Comparison of ENCODE assay signal across 26 mouse cellular contexts in genomic region chrX:53699225-53699624, GRCm38 (mm10). TPM values are rescaled to one million over a fixed set of nuclear protein-coding genes. Genes with fewer than 3 reads are reported as not detected.
A peak's percentile ranks its signal among the peaks of the same experiment; 100 is the strongest.
DNase-seq lines count a peak whose midpoint lies in the region; ATAC-seq and TF ChIP-seq lines count a peak whose summit lies in the region.
"Had no signal": no experiment of that assay in that cellular context is flagged by ENCODE, and none has a peak within 500 bp of the region (broad histone marks: within the 10 kb centered on the region; RNA-seq: fewer than 3 reads in every experiment).

No protein-coding gene starts in this region.

- intact Hi-C loops in left cerebral cortex, adult 2 months (cut with DNase I), result no loop called here

- ATAC-seq in frontal cortex, adult (ENCODE audit: low TSS enrichment), result peak; percentile 83
- ATAC-seq: activated CD4-positive, CD25-positive, alpha-beta regulatory T cell, adult 4 months; CD4-positive, CD25-positive, alpha-beta regulatory T cell, adult 4 months; Patski had no signal

- TF ChIP-seq CTCF in left cerebral cortex, adult 2 months (IDR thresholded peaks at IDR 0.05), result no peak

- no peak for DNase-seq in frontal cortex, postnatal 14 days (ENCODE audit: low spot score in 2 of 2)
- DNase-seq in left cerebral cortex, adult 18-20 months (ENCODE audit: low spot score in 2 of 2), result peak; percentile 2 to 6
- no peak for DNase-seq in left cerebral cortex, adult 2 months (ENCODE audit: extremely low spot score in 1 of 2, low spot score in 2 of 2)
- peak; percentile 10 for DNase-seq in right cerebral cortex, adult 18-20 months
- DNase-seq in right cerebral cortex, postnatal 4 days, result no peak
- peak; percentile 49 for DNase-seq in brain, adult 2 months (ENCODE audit: low read depth, low spot score)
- DNase-seq in lung, postnatal 4 days, result no peak
- DNase-seq: adrenal gland, adult 2 months; adrenal gland, adult 8-10 months; adrenal gland, postnatal 10 days; adrenal gland, postnatal 14 days; adrenal gland, postnatal 25 days; adrenal gland, postnatal 36 days; B cell, adult 2 months; cerebellum, adult 11 months; cerebellum, adult 11-12 months; cerebellum, adult 18-20 months had no signal

- no peak overlapping the region for H3K4me3 ChIP-seq in left cerebral cortex, adult 2 months

- H3K27ac ChIP-seq in left cerebral cortex, adult 2 months, result no peak overlapping the region

RNA-seq across cellular contexts. Expression of gene 4930502E18Rik, which starts 25.4 kb away (rescaled TPM):
- total RNA-seq in left cerebral cortex, adult 18-20 months (2021), result under 1 TPM in 1 of 2 experiments, not detected in 1; 0.35 TPM
- total RNA-seq in left cerebral cortex, adult 2 months (2021), result under 1 TPM in 1 of 2 experiments, not detected in 1; 0.25 TPM
- total RNA-seq: adrenal gland, adult 2 months; adrenal gland, postnatal 10 days; adrenal gland, postnatal 14 days; adrenal gland, postnatal 25 days; adrenal gland, postnatal 36 days; adrenal gland, postnatal 4 days; G1E; MEL had no signal

RNA-seq across cellular contexts. Expression of gene Rtl8b, which starts 29.0 kb away (rescaled TPM):
- total RNA-seq in left cerebral cortex, adult 18-20 months (2021), result 100 to 1,000 TPM; 256 to 258 TPM
- total RNA-seq in left cerebral cortex, adult 2 months (2021), result 100 to 1,000 TPM; 242 to 268 TPM
- total RNA-seq: CH12.LX, G1E, MEL had no signal

RNA-seq across cellular contexts. Expression of gene Rtl8a, which starts 55.7 kb away (rescaled TPM):
- total RNA-seq in left cerebral cortex, adult 18-20 months (2021), result 100 to 1,000 TPM; 279 to 340 TPM
- 100 to 1,000 TPM; 259 to 384 TPM for total RNA-seq in left cerebral cortex, adult 2 months (2021)
- total RNA-seq: G1E, MEL had no signal

RNA-seq across cellular contexts. Expression of gene 1700013H16Rik, which starts 58.4 kb away (rescaled TPM):
- total RNA-seq in left cerebral cortex, adult 18-20 months (2021), result not detected
- total RNA-seq in left cerebral cortex, adult 2 months (2021), result not detected
- total RNA-seq: adrenal gland, adult 18-20 months; adrenal gland, adult 2 months; adrenal gland, adult 8-10 months; adrenal gland, postnatal 10 days; adrenal gland, postnatal 14 days; adrenal gland, postnatal 25 days; adrenal gland, postnatal 36 days; adrenal gland, postnatal 4 days; CH12.LX; G1E; MEL had no signal

Comparison
In these comparisons a context has a peak if more than half of its experiments do, and no peak if none do; other contexts are left out.
1. DNase-seq: peak in left cerebral cortex, adult 18-20 months (2 of 2), right cerebral cortex, adult 18-20 months (single experiment) and brain, adult 2 months (single experiment); none in frontal cortex, postnatal 14 days (0 of 2), left cerebral cortex, adult 2 months (0 of 2), right cerebral cortex, postnatal 4 days (single experiment) and lung, postnatal 4 days (0 of 2).